Mouse (Mus musculus): Measurements from ENCODE around the gene Lipi. TPM values are rescaled to one million over a fixed set of nuclear protein-coding genes. Genes with fewer than 3 reads are reported as not detected.

Gene Lipi
- total RNA-seq, 1 experiment = not detected

- H3K9me3 ChIP-seq (ENCODE audit: control insufficient read depth, insufficient read depth, low read depth, low read length) = no peaks in the 10 kb centered on the region
- no peak overlapping the region for H3K27ac ChIP-seq (ENCODE audit: insufficient read depth, low read depth, low read length, poor library complexity, severe bottlenecking)
- in situ Hi-C loops (cut with MboI; ENCODE audit: low sequenced_read_pairs in 2 of 2, unreplicated experiment in 2 of 2) = no loop called here
- TF ChIP-seq CHD2 (IDR thresholded peaks at IDR 0.05; ENCODE audit: low read depth, low read length) (no peak), ZC3H11A (IDR thresholded peaks at IDR 0.05; ENCODE audit: borderline replicate concordance, low read depth, low read length) (no peak), ZNF384 (IDR thresholded peaks at IDR 0.05; ENCODE audit: low read depth, low read length) (no peak), HCFC1 (IDR thresholded peaks at IDR 0.05; ENCODE audit: borderline replicate concordance, insufficient read depth, low read length) (no peak), MAFK (IDR thresholded peaks at IDR 0.05; ENCODE audit: insufficient read depth, low read depth, low read length) (no peak)
- H3K4me1 ChIP-seq (ENCODE audit: control insufficient read depth in 2 of 2, insufficient read depth in 2 of 2, low read length in 2 of 2, poor library complexity in 1 of 2) = no peaks in the 10 kb centered on the region
- H3K4me3 ChIP-seq (ENCODE audit: insufficient read depth in 1 of 2, low read depth in 1 of 2, low read length in 2 of 2, poor library complexity in 1 of 2, severe bottlenecking in 1 of 2) = no peak overlapping the region
- no peaks in the 10 kb centered on the region for H3K36me3 ChIP-seq (ENCODE audit: control insufficient read depth, insufficient read depth, low read length, poor library complexity, severe bottlenecking)
- DNase-seq (ENCODE audit: low read depth, low spot score) = no peak
- no peak overlapping the region for H3K9ac ChIP-seq (ENCODE audit: insufficient read depth, low read depth, low read length, poor library complexity, severe bottlenecking)
These were observed 20.6 kb upstream of the Lipi start for GRCm38 (mm10) chr16:75606415-75606814.

GRCm38 (mm10) chr16:75593501-75594183, 7.8 kb upstream of the Lipi start:
- in situ Hi-C loops (cut with MboI; ENCODE audit: low sequenced_read_pairs in 2 of 2, unreplicated experiment in 2 of 2) = no loop called here
- Histone ChIP-seq H3K9ac (ENCODE audit: insufficient read depth, low read depth, low read length, poor library complexity, severe bottlenecking) (no peak overlapping the region), H3K4me3 (ENCODE audit: insufficient read depth in 1 of 2, low read depth in 1 of 2, low read length in 2 of 2, poor library complexity in 1 of 2, severe bottlenecking in 1 of 2) (peak overlapping the region; percentile 80 to 86; a peak in 3 of 4 replicates), H3K27ac (ENCODE audit: insufficient read depth, low read depth, low read length, poor library complexity, severe bottlenecking) (no peak overlapping the region), H3K9me3 (ENCODE audit: control insufficient read depth, insufficient read depth, low read depth, low read length) (no peaks in the 10 kb centered on the region), H3K4me1 (ENCODE audit: control insufficient read depth in 2 of 2, insufficient read depth in 2 of 2, low read length in 2 of 2, poor library complexity in 1 of 2) (no peaks in the 10 kb centered on the region), H3K36me3 (ENCODE audit: control insufficient read depth, insufficient read depth, low read length, poor library complexity, severe bottlenecking) (no peaks in the 10 kb centered on the region)
- no peak for TF ChIP-seq ZNF384 (IDR thresholded peaks at IDR 0.05; ENCODE audit: low read depth, low read length)
- no peak for DNase-seq (ENCODE audit: low read depth, low spot score)

GRCm38 (mm10) chr16:75592671-75593500, 7.0 kb upstream of the Lipi start, which contains the start of gene Rbm11:
Gene Rbm11, plus strand, starts transcription at chr16:75592844.
- H3K4me1 ChIP-seq (ENCODE audit: control insufficient read depth in 2 of 2, insufficient read depth in 2 of 2, low read length in 2 of 2, poor library complexity in 1 of 2) = no peaks in the 10 kb centered on the region
- no peaks in the 10 kb centered on the region for H3K36me3 ChIP-seq (ENCODE audit: control insufficient read depth, insufficient read depth, low read length, poor library complexity, severe bottlenecking)
- no peak within 1 kb of the TSS for H3K27ac ChIP-seq (ENCODE audit: insufficient read depth, low read depth, low read length, poor library complexity, severe bottlenecking)
- 0 out of 2 replicates have a peak within 1 kb of the TSS, but pooled peaks have one; percentile 47 for H3K9ac ChIP-seq (ENCODE audit: insufficient read depth, low read depth, low read length, poor library complexity, severe bottlenecking)
- TF ChIP-seq ZNF384 (IDR thresholded peaks at IDR 0.05; ENCODE audit: low read depth, low read length) (no peak), ZC3H11A (IDR thresholded peaks at IDR 0.05; ENCODE audit: borderline replicate concordance, low read depth, low read length) (no peak), HCFC1 (IDR thresholded peaks at IDR 0.05; ENCODE audit: borderline replicate concordance, insufficient read depth, low read length) (no peak), CHD2 (IDR thresholded peaks at IDR 0.05; ENCODE audit: low read depth, low read length) (no peak)
- no peaks in the 10 kb centered on the region for H3K9me3 ChIP-seq (ENCODE audit: control insufficient read depth, insufficient read depth, low read depth, low read length)
- in situ Hi-C loops (cut with MboI; ENCODE audit: low sequenced_read_pairs in 2 of 2, unreplicated experiment in 2 of 2) = no loop called here
- DNase-seq (ENCODE audit: low read depth, low spot score) = peak; percentile 56
- peak within 1 kb of the TSS; percentile 80 to 86 for H3K4me3 ChIP-seq (ENCODE audit: insufficient read depth in 1 of 2, low read depth in 1 of 2, low read length in 2 of 2, poor library complexity in 1 of 2, severe bottlenecking in 1 of 2)

- Histone ChIP-seq H3K4me3 (ENCODE audit: insufficient read depth in 1 of 2, low read depth in 1 of 2, low read length in 2 of 2, poor library complexity in 1 of 2, severe bottlenecking in 1 of 2) (no peak overlapping the region), H3K36me3 (ENCODE audit: control insufficient read depth, insufficient read depth, low read length, poor library complexity, severe bottlenecking) (no peaks in the 10 kb centered on the region), H3K4me1 (ENCODE audit: control insufficient read depth in 2 of 2, insufficient read depth in 2 of 2, low read length in 2 of 2, poor library complexity in 1 of 2) (no peaks in the 10 kb centered on the region), H3K27ac (ENCODE audit: insufficient read depth, low read depth, low read length, poor library complexity, severe bottlenecking) (no peak overlapping the region), H3K9me3 (ENCODE audit: control insufficient read depth, insufficient read depth, low read depth, low read length) (no peaks in the 10 kb centered on the region), H3K9ac (ENCODE audit: insufficient read depth, low read depth, low read length, poor library complexity, severe bottlenecking) (no peak overlapping the region)
- in situ Hi-C loops (cut with MboI; ENCODE audit: low sequenced_read_pairs in 2 of 2, unreplicated experiment in 2 of 2) = no loop called here
- TF ChIP-seq ZNF384 (IDR thresholded peaks at IDR 0.05; ENCODE audit: low read depth, low read length) (no peak), ZC3H11A (IDR thresholded peaks at IDR 0.05; ENCODE audit: borderline replicate concordance, low read depth, low read length) (no peak), CHD2 (IDR thresholded peaks at IDR 0.05; ENCODE audit: low read depth, low read length) (no peak), MAFK (IDR thresholded peaks at IDR 0.05; ENCODE audit: insufficient read depth, low read depth, low read length) (no peak), HCFC1 (IDR thresholded peaks at IDR 0.05; ENCODE audit: borderline replicate concordance, insufficient read depth, low read length) (no peak)
- DNase-seq (ENCODE audit: low read depth, low spot score) = no peak
These were observed 605 bp upstream of the Lipi start for GRCm38 (mm10) chr16:75586466-75586865.

All from ES-E14 (cell line).